Mouse (Mus musculus) testis, adult 2 months (tissue): Measurements from ENCODE around the gene Krt86. TPM values are rescaled to one million over a fixed set of nuclear protein-coding genes. Genes with fewer than 3 reads are reported as not detected.
"Not testable (repeated sequence)": the region's sequence is repeated elsewhere in the genome, so short reads cannot be mapped to it uniquely, and the experiment has no call there.

Experiments
- H3K27ac ChIP-seq: fragments of 200-500 bp; 2 replicates; pipeline ENCODE4 v1.5.1; 2012; ENCODE audit warnings: low read depth, low read length; ENCODE audit not compliant: control insufficient read depth, insufficient read depth
- H3K27me3 ChIP-seq: fragments of 200-500 bp; 2 replicates; pipeline ENCODE4 v1.6.1; 2012; ENCODE audit warnings: mild to moderate bottlenecking, low read length, moderate library complexity; ENCODE audit not compliant: control insufficient read depth, insufficient read depth
- H3K36me3 ChIP-seq: fragments of 200-500 bp; 2 replicates; pipeline ENCODE4 v1.6.1; 2012; ENCODE audit warnings: mild to moderate bottlenecking, low read length; ENCODE audit not compliant: control insufficient read depth, insufficient read depth
- H3K4me1 ChIP-seq: fragments of 200-500 bp; 2 replicates; pipeline ENCODE4 v1.6.1; 2012; ENCODE audit warnings: low read length; ENCODE audit not compliant: control insufficient read depth, insufficient read depth
- H3K4me3 ChIP-seq: fragments of 200-500 bp; 2 replicates; pipeline ENCODE4 v1.5.1; 2012; ENCODE audit warnings: low read depth, mild to moderate bottlenecking, low read length, moderate library complexity, mixed read lengths; ENCODE audit not compliant: control insufficient read depth
- CTCF ChIP-seq: fragments of 200-500 bp; IDR thresholded peaks from 2 replicates; pipeline ENCODE4 v1.5.1; 2012; ENCODE audit warnings: low read depth, mild to moderate bottlenecking, inconsistent platforms, low read length, moderate library complexity; ENCODE audit not compliant: control insufficient read depth, insufficient read depth, insufficient replicate concordance
- POLR2A ChIP-seq: fragments of 200-500 bp; IDR thresholded peaks from 2 replicates; pipeline ENCODE4 v1.6.1; 2012; ENCODE audit warnings: low read depth, mild to moderate bottlenecking, inconsistent platforms, low read length, moderate library complexity; ENCODE audit not compliant: control insufficient read depth
- polyA plus RNA-seq: library from polyadenylated mRNA; depleted of rRNA; stranded (reverse); fragments of >200 nt; gene quantifications from 2 replicates; pipeline ENCODE4 v1.2.3, GENCODE M21; 2012

Krt86 gene
- polyA plus RNA-seq, 1 experiment: 0.12 TPM

DNA sequence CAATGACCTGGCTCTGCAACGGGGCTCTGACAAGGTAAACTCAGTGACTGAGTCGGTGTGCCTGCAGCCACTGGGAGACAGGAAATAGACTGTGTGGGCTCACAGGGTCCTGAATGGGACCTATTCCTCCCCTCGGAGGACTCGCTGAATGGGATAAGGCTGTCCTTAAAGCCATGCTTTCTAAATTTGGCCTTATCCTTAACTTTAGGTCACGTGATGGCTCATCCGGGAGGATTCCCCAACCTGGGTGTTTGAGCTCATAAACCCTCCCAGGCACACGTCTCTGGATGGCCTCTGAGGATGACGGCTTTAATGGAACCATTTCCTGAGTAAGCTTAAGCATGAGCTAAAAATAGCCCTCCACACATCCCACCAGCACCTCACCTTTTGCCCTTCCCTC is 19.4 kb downstream of the Krt86 start:
- no peak overlapping the region for H3K27ac ChIP-seq
- no peaks in the 10 kb centered on the region for H3K36me3 ChIP-seq
- no peaks in the 10 kb centered on the region for H3K27me3 ChIP-seq
- TF ChIP-seq POLR2A (no peak), CTCF (no peak)
- H3K4me1 ChIP-seq: no peaks in the 10 kb centered on the region; the same call in 1 of the 2 replicates
- H3K4me3 ChIP-seq: no peak overlapping the region

DNA sequence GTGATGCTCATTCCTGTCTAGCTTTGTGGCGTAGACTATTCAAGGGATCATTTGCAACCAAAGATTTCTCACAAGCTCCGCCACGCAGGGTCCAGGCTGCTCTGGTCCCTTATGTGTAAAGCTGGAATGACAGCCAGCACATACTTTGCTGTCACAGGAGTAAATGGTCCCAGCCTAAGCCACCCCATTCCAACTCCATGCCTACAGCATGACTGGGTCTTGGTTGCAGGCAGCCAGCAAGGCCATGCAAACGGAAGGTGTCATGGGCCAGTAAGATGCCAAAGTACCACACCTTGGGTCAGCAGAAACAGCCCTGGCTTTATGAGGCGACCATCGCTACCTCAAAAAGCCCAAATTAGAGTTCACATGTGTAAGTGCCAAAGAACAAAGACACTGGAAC is 20.4 kb downstream of the Krt86 start:
- Histone ChIP-seq H3K4me1 (no peaks in the 10 kb centered on the region; the same call in 1 of the 2 replicates), H3K27me3 (no peaks in the 10 kb centered on the region), H3K36me3 (no peaks in the 10 kb centered on the region), H3K27ac (no peak overlapping the region), H3K4me3 (no peak overlapping the region)
- TF ChIP-seq POLR2A: no peak
- no peak for TF ChIP-seq CTCF

DNA sequence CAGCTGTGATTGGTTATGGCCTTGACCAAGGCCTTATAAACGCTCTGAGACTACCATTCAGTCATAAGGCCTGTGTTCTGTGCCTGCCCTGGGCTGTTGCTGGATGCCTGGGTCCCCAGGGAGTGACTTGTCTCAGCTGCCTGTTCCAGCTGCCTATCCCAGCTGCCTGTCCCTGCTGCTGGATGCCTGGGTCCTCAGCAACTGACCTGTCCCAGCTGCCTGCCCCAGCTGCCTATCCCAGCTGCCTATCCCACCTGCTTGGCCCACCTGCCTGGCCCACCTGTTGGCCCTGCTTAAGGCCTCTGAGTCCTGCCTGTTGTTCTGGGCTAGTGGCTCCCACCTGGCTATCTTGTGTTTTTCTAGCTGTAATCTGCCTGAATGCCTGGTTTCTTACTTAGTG is 20.9 kb downstream of the Krt86 start:
- Histone ChIP-seq H3K4me3 (no peak overlapping the region), H3K4me1 (no peaks in the 10 kb centered on the region; the same call in 1 of the 2 replicates), H3K27me3 (no peaks in the 10 kb centered on the region), H3K36me3 (no peaks in the 10 kb centered on the region), H3K27ac (no peak overlapping the region)
- no peak for TF ChIP-seq POLR2A
- no peak for TF ChIP-seq CTCF

DNA sequence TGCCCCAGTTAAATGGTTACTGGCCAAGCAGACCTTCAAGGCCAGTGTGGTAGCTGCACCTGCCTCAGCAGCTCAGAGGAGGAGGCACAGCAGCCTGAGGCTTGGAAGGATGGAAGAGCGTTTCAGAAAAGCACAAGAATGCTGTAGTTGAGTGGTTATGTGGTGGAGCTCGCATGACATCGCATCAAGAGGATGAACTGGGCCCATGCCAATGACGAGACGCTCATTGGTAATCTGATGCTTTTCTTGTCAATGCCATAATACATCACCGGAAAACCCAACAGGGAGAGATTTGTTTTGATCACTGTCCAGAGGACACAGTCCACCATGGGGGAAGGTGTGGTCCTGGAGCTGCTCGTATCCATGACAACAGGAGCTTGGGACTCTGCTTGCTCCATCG is 22.0 kb downstream of the Krt86 start:
- no peaks in the 10 kb centered on the region; the same call in 1 of the 2 replicates for H3K4me1 ChIP-seq
- no peaks in the 10 kb centered on the region for H3K36me3 ChIP-seq
- TF ChIP-seq CTCF (no peak), POLR2A (no peak)
- no peak overlapping the region for H3K4me3 ChIP-seq
- no peak overlapping the region for H3K27ac ChIP-seq
- H3K27me3 ChIP-seq: no peaks in the 10 kb centered on the region

DNA sequence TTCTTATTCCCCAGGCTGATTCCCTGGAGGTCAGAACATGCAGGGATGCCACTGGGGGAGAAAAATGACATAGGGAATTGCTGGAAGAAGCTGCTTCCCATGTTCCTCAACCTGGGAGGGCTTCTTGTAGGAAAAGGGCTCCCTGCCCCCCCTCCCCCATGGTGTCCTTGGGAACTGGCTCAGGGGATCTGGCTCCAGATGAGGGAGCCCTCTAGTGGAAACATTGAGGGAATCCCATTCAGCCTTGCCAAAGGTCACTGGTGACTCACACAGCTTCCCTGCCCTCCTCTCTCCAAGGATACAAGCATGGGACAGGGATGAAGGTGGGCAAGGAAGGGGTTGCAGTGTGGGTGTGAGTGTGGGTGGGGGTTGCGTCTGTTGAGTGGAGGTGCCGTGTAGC is 23.9 kb downstream of the Krt86 start:
- Histone ChIP-seq H3K36me3 (no peaks in the 10 kb centered on the region), H3K4me3 (no peak overlapping the region), H3K27me3 (no peaks in the 10 kb centered on the region), H3K4me1 (no peaks in the 10 kb centered on the region; the same call in 1 of the 2 replicates), H3K27ac (no peak overlapping the region)
- TF ChIP-seq POLR2A (no peak), CTCF (no peak)

DNA sequence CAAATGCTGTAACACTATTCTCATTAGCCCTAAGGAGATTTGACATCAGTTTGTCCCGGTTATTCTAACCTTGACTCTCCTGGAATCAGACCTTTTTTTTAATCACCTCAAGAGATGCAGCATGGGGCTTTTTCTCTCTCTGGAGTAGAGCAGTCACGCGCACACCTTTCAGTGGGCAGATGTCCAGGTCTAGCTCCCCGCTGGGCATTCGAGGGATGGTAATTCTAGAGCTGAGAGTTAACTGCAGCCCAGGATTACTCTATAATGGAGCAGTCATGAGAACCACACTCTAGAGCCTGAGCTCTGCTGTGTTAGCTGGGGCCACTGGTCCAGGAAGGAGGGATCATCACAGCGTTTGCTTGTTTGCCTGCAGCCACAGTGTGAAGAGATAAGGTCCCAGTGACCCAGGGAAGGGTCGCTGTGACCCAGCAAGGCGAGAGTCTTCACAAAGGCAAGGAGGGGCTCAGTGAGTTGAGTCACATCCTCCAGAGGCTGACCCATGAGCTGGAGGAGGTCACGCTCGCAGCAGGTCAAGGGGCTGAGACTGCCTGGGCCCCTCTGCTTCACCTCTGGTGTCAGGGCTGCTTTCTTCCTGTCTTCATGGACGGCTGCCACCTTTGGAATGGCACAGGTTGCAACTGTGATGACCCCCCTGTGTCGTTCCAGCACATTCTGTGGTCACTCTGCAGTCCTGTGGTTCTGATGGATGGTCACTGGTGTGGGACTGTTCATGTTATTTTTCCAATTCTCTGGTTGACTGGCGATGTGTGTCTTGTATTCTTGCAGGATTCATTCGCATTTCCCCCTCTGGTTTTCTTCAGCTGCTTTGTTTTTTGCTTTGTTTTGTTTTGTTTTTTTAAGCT is 33.8 kb downstream of the Krt86 start:
- H3K27me3 ChIP-seq: no peaks in the 10 kb centered on the region
- no peak overlapping the region for H3K27ac ChIP-seq
- H3K4me3 ChIP-seq: no peak overlapping the region
- H3K36me3 ChIP-seq: no peaks in the 10 kb centered on the region
- TF ChIP-seq CTCF (no peak), POLR2A (no peak)
- no peaks in the 10 kb centered on the region for H3K4me1 ChIP-seq

DNA sequence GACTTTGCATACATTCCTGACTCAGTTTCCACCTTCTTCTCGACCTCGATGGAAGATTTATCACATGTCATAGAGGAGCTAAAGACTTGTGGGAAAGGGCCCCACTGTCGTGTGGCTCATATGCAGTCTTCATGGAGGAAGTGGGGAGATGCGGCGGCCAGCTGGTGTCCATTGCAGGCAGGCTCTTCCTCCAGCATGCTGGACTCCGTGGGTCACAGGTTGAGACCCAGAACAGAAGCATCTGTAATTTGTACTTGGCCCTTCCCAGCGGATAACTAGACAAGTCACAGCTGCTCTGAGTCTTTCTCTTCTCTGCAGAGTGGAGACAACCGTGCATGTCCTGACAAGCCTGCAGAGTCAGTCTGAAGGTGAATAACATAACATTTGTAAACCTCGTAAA is 35.0 kb downstream of the Krt86 start:
- no peak overlapping the region for H3K27ac ChIP-seq
- no peak overlapping the region for H3K4me3 ChIP-seq
- no peaks in the 10 kb centered on the region for H3K4me1 ChIP-seq
- TF ChIP-seq POLR2A (no peak), CTCF (no peak)
- H3K36me3 ChIP-seq: no peaks in the 10 kb centered on the region
- no peaks in the 10 kb centered on the region for H3K27me3 ChIP-seq

DNA sequence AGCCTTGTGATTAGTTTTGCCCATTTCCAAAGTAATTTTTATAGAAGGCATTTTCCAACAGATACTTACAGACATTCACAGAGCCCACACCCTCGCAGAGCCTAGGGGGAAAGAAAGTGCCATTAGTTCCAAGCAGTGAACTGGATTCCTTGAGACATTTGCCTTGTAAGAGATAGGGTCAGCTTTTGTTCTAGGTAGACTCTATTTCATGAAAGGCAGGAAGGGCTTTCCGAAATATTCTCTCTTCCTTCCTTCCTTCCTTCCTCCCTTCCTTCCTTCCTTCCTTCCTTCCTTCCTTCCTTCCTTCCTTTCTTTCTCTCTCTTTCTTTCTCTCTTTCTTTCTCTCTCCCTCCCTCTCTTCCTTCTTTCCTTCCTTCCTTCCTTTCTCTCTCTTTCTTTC is 43.9 kb downstream of the Krt86 start, which contains the start of gene Gm49425:
Gene Gm49425 (minus strand): TSS at position 101 of the 400 bp plus-strand sequence.
- not testable (repeated sequence) for H3K4me1 ChIP-seq, H3K27me3 ChIP-seq, H3K36me3 ChIP-seq, H3K4me3 ChIP-seq, H3K27ac ChIP-seq
